Mouse (Mus musculus) myocyte (in vitro differentiated cells): ENCODE data around the gene Acsm2.

ENCODE experiments used
- CEBPB ChIP-seq: IDR thresholded peaks from 2 replicates; pipeline ENCODE4 v1.6.1; 2011; ENCODE audit warnings: mild to moderate bottlenecking, moderate library complexity; ENCODE audit not compliant: poor library complexity, insufficient read depth, severe bottlenecking
- E2F4 ChIP-seq: IDR thresholded peaks from one replicate; pipeline ENCODE4 v1.6.1; 2011; ENCODE audit warnings: mild to moderate bottlenecking, control low read depth, moderate library complexity; ENCODE audit not compliant: insufficient read depth
- MAX ChIP-seq: IDR thresholded peaks from one replicate; pipeline ENCODE4 v1.6.1; 2011; ENCODE audit warnings: low read depth, mild to moderate bottlenecking, control low read depth
- MYOD1 ChIP-seq, 3 experiments: IDR thresholded peaks; one replicate each; pipeline ENCODE4 v1.6.1; 2011; ENCODE audit warnings: control low read depth in 2 of 3, low read depth in 2 of 3, mild to moderate bottlenecking in 2 of 3, moderate library complexity in 1 of 3; ENCODE audit not compliant: insufficient read length in 2 of 3, control insufficient read depth in 1 of 3
- MYOG ChIP-seq, 3 experiments: IDR thresholded peaks; one replicate each; pipeline ENCODE4 v1.6.1; 2011; ENCODE audit warnings: control low read depth in 2 of 3, low read depth in 2 of 3, mild to moderate bottlenecking in 2 of 3; ENCODE audit not compliant: insufficient read length in 2 of 3, control insufficient read depth in 1 of 3, insufficient read depth in 1 of 3
- POLR2A ChIP-seq: IDR thresholded peaks from one replicate; pipeline ENCODE4 v1.6.1; 2011; ENCODE audit warnings: low read depth, mild to moderate bottlenecking, control low read depth, moderate library complexity; ENCODE audit not compliant: insufficient read length
- POLR2AphosphoS2 ChIP-seq: IDR thresholded peaks from one replicate; pipeline ENCODE4 v1.6.1; 2011; ENCODE audit warnings: low read depth, control low read depth; ENCODE audit not compliant: insufficient read length
- REST ChIP-seq: IDR thresholded peaks from one replicate; pipeline ENCODE4 v1.6.1; 2011; ENCODE audit warnings: mild to moderate bottlenecking, control low read depth, moderate library complexity; ENCODE audit not compliant: insufficient read depth, insufficient read length
- TCF12 ChIP-seq: IDR thresholded peaks from one replicate; pipeline ENCODE4 v1.6.1; 2011; ENCODE audit warnings: mild to moderate bottlenecking, control low read depth; ENCODE audit not compliant: poor library complexity, insufficient read depth, severe bottlenecking
- TCF3 ChIP-seq: IDR thresholded peaks from one replicate; pipeline ENCODE4 v1.6.1; 2011; ENCODE audit warnings: low read depth, control low read depth; ENCODE audit not compliant: insufficient read length
- USF1 ChIP-seq: IDR thresholded peaks from one replicate; pipeline ENCODE4 v1.6.1; 2011; ENCODE audit warnings: low read depth, mild to moderate bottlenecking, control low read depth, moderate library complexity

GRCm38 (mm10) chr7:119516272-119516558 lies 37.9 kb upstream of the Acsm2 start:
- TF ChIP-seq MYOG (IDR thresholded peaks at IDR 0.05; ENCODE audit: control insufficient read depth in 1 of 3, insufficient read depth in 1 of 3, insufficient read length in 2 of 3, low read depth in 2 of 3), result no peak
- no peak for TF ChIP-seq E2F4
- TF ChIP-seq POLR2A, result no peak
- TF ChIP-seq POLR2AphosphoS2, result no peak
- TF ChIP-seq USF1, result no peak
- no peak for TF ChIP-seq TCF12
- no peak for TF ChIP-seq MYOD1 (IDR thresholded peaks at IDR 0.05; ENCODE audit: control insufficient read depth in 1 of 3, insufficient read length in 2 of 3, low read depth in 2 of 3)
- no peak for TF ChIP-seq REST
- no peak for TF ChIP-seq MAX
- no peak for TF ChIP-seq CEBPB
- no peak for TF ChIP-seq TCF3
